Mouse (Mus musculus) adrenal gland, postnatal 25 days (tissue): ENCODE data around the gene Tnfrsf9. TPM values are rescaled to one million over a fixed set of nuclear protein-coding genes. Genes with fewer than 3 reads are reported as not detected.
"Not testable (repeated sequence)": the region's sequence is repeated elsewhere in the genome, so short reads cannot be mapped to it uniquely, and the experiment has no call there.

Source experiments
- DNase-seq: peaks from one replicate; pipeline ENCODE4 v3.0.0; 2021; ENCODE audit warnings: mixed read lengths
- total RNA-seq: library from RNA; stranded (reverse); gene quantifications from 2 replicates; pipeline ENCODE4 v1.2.3, GENCODE M21; 2021

Tnfrsf9 gene
- total RNA-seq, 1 experiment from 2014 or later, result 0.15 TPM

DNA sequence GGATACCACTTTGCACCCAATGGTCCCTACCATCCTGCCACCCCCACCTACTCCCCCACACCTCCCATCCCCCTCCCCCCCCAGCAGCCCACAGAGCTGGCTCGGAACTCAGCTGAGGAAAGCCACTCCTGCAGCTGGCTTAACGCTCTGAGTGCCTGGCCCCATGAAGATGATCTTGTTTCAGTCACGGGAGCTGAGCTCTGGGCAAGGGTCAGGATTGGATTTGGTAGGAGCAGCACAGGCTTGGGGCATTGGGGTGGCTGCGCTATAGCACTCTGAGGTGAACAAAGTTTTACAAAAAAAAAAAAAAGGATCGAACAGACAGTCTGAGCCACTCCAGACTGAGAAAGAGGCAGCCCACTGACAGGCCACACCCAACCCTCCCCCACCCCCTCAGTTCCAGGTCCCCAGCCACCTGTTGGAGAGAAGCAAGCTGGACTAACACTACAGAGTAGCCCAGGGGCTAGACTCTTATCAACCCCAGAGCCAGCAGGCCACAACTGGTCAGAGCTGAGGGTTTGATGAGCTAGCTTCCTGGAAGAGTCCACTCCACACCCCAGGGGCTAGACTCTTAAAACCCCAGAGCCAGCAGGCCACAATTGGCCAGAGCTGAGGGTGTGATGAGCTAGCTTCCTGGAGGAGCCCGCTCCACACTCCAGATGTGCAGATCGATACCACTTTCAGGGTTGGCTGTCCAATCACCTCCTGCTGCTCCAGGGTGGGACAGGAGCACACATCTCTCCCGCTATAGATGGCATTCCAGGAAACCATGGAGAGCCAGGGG, 19.5 kb upstream of the Tnfrsf9 start:
- no peak for DNase-seq

DNA sequence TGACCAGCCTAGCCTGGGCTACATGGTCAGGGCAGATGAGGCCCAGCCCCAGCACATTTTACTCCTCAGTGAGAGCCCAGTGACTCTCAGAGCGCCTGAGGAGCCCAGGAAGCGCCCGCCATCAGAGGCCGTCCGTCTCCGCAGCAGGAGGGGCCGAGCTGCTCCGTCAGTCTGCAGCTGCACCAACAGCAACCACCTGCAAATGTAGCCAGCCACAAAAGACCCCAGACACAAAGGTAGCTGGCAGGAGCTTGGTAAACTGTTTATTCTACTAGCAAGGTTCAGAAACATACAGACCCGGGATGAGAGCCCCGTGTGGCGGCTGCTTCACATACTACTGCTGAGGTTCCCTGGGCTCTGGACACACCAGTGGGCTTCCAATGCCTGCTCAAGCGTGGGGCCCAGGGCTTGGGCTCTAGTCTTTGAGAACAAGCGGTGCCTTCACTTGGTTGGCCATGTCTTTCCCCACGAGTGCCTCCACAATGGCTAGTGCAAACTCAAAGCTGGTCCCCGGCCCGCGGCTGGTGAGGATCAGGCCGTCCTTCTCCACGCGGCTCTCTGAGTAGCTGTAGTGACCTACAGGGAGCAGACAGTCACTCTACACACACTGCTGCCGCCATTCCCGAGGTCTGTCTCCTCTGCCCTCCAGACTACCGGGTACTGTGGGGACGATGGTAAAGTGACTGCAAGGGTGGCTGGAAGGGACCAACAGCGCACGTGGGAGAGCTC, 17.3 kb upstream of the Tnfrsf9 start:
- DNase-seq, result no peak

DNA sequence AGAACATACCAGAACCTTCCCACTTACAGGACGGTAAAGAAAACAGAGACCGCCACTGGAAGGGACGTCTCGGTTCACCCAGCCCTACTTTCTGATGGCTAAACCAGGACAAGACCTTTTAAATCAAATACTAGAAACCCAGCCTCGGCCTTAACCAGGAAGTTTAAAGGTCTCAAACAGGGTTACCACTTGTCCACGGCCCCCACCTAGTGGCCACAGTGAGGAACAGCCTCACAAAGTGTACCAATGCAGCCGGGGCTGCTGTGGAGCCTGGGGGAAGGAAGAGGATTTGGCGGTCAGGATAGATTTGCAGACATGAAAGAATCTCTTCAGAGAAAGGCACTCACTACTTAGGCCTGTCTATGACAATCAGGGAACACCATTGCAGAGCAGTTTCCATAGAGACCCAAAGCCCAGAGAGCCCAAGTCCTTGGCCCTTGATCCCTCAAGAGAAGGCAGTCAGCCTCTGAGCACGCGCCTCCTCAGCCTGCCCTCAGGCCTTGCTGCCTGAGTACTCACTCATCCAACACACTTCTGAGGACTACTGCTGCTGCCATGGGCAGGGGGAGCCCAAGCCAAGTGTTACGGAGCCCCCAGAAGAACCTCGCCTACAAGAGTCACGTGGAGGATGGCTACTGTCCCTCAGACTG, 15.5 kb upstream of the Tnfrsf9 start:
- peak; percentile 83 for DNase-seq

DNA sequence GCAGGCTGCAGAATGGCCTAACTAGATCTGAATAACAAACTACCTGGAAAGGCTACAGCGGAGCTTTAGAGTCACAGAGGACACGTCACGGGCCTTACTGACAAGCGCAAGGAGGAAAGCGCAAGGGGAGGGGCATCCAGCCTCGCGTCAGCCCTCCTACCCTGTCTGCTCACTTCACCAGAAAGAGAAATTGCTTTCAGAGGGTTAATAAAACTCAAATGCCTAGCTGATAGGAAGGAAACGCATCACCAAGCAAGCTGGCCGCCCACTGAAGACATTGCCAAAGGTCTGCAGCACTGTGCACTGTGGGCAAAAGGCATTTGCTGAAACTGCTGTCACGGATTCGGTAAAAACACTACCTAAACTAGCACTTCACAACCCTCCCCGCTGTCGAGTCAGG, 13.9 kb upstream of the Tnfrsf9 start:
- no peak for DNase-seq

DNA sequence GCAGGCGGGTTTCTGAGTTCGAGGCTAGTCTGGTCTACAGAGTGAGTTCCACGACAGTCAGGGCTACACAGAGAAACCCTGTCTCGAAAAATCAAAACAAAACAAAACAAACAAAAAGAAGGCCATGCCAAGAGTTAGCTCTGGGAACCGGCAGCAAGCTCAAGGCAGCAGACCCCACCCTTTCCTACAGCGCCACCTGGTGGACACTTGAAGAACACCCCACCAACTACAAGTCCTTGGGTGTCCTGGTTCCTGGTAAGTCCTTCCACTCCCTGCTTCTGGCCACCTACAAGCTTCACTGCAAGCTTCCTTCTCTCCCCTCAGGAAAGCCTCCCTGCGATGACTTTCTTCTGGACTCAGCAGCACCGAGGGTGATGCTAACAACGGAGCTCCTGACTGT, 12.7 kb upstream of the Tnfrsf9 start:
- DNase-seq, result peak; percentile 83

DNA sequence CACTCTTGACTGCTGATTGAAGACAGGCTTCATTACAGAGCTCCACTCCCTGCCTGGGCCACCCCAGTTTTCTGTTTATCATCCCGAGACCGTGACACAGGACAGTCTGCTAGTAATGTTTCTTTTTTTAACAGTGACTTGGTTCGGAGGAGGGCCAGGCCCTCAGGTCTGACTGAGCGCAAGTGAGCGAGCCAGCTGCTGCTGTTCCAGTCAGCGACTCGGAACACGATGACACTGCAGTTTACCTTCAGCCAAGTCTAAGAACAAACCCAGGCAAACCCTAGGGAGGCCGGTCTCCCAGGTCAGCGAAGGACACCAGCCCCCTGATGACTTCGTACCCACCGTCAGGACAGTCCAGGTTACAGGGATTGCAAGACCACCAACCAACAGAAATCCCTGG, 12.3 kb upstream of the Tnfrsf9 start:
- no peak for DNase-seq

DNA sequence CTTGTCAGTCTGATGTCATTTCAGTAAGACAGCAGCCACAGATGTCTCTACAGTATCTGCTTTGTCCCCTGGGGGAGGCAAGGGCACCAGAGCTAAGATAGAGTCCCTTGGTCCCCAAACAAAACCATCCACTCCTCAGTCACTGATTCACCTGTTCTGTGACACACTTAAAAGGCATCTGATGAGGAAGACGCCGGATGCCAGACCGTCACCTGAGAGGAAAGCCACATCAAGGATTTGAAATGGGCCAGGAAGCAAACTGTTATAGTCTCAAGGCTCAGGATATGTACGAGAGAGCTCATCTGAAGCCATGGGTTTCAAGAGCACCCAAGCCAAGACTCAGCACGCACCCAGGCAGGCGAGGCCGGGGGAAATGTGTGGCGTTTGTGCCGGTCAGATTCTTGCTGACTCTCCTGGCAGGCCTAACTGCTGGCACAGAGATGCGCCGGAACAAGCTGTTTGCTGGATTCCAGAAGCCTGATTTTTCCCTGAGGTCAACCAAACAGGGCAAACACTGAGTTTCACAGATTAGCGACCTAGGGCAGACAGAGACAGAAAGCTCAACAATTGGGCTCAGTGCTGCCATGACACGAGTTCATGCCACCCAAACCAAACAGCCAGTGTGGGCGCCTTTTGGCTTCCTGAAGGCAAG, 11.1 kb upstream of the Tnfrsf9 start:
- DNase-seq, result no peak

DNA sequence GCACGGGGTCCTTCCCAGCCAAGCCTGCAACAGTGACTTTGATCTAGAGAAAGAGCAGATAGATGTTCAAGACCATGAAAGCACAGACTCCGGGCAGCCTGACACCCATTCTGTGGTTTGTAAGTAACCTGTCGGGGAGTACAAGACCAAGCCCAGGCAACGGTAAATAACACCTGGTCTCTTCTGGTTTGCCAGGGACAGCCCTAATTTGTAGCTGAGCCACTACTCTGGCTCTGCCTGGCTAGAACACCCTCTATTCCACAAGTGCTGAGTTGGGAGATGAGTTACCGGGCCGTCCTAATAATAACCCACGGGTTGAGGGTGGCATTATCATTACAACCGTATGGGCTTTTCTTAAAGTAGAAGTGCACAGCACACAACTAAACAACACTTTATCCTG, 7.3 kb upstream of the Tnfrsf9 start:
- no peak for DNase-seq

DNA sequence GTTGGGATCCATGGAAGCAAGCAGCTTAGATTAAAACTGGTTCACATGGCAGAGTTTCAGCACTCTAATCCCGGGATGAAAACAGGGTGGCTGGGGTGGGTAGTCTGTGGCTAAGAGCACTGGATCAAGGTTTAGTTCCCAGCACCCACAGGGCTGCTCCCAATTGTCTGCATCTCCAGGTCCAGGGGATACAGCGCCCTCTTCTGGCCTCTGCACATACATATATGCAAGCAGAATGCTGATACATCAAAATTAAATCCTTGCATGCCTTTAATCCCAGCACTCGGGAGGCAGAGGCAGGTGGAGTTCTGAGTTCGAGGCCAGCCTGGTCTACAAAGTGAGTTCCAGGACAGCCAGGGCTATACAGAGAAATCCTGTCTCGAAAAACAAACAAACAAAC, 5.8 kb upstream of the Tnfrsf9 start:
- DNase-seq, result not testable (repeated sequence)

DNA sequence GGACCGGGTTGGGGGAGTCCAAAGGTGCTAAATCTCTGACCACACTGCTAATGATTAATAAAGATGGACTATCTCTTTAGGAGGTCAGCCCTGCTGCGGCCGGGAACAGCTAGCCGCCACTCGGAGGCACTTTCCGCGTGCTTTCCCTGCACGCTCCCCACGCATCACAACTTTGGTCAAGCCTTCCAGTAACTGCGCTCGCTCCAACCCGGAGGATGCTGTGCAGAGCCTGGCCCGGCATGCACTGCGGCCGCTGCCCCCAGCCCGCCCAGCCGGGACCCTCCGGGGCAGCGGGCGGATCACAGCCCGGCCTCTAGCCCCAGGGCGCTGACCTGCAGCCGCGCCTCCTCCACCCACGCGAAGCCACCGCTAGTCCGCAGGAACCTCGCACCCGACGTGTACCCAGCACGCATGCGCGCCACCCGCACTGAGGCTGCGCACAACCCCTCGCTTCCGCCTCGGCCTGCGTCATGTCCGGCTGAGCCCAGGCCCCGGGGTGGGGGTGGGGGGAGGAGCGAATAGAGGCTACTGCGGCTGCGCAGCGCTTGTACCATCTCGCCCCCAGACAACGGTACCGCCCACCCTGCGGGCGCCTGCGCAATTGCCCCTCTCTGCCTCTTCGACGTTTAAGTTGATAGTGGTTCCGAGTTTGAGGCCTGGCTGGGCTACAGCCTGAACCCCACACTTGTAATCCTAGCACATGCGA, 4.8 kb upstream of the Tnfrsf9 start:
- DNase-seq, result peak; percentile 100

DNA sequence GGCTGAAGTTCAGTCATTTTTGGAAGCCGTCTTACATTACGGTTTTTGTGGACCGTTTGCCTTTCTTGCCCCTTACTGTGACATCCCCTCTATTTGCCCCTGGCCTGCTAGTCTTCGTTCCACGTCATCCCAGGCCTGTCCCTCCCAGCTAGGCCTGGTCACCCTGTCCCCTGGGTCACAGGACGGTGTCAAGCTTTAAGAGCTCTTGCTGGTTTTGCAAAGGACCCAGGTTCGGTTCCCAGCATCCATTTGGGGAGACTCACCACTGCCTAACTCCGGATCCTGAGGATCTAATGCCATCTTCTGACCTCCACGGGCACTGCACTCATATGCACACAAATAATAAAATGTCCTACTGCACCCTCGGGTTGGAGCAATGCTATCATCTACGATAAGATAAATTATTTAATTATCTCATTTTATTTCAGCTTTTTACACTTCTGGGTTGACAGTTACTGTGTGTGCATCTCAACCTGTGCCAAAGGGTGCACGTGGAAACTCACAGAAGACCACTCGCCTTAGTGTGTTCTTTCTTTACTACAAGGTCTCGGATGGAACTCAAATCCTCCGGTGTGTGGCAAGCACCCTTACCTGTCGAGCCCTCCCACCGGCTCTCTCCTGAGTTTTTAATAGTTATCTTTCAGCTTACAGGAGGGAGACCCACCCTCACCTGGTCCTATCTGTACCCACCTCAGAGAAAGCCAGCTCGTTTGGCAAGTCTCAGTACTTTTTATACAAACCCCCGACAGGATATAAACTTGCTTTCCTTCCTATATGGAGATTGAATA, 4.0 kb upstream of the Tnfrsf9 start:
- no peak for DNase-seq

DNA sequence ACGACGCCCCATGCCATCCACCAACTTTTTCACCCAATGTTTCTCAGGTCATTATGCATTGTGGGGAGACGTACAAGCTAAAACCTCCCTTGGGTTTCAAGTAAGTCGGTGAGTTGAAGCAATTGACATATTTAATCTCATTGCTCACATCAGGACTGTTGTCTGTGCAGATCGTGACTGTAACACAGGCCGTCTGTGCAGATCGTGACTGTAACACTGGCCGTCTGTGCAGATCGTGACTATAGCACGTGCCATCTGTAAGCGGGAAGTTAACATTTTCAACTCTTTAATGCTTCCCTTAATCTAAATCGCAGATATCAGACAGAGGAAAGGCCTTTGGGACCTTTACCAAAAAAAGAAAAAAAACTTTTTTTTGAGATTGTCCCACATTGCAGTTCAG, 619 bp upstream of the Tnfrsf9 start:
- no peak for DNase-seq

DNA sequence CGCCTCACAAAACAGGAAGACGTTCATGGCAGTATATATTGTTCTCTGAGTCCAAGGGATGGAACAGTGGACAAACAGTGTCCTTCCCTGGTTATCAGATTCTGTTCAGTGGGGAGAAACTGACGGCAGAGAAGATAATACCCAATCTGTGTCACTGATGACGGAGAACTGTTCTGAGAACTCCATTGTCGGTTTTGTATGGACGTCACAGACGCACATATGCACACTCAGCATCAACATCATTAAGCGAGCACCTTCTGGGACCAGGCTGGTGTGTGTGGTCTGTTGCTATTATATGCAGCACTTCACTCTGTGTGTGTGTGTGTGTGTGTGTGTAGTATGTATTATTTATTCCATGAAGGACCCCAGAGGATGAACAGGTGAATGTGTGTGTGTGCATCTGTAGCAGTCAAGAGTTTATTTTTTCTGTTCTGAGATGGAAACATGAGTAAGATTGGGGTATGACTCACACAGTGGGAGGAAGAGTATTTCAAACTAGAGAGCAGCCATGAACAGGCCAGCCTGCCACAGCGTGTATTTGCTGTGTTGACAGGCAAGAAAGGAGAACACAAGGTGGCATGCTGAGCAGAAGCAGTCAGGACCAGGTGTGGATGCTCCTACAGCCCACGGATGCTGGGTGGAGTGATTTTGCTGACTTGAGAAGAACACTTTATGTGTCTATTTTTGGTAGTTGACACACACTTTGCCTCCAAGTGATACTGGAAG, 982 bp downstream of the Tnfrsf9 start:
- DNase-seq, result no peak

DNA sequence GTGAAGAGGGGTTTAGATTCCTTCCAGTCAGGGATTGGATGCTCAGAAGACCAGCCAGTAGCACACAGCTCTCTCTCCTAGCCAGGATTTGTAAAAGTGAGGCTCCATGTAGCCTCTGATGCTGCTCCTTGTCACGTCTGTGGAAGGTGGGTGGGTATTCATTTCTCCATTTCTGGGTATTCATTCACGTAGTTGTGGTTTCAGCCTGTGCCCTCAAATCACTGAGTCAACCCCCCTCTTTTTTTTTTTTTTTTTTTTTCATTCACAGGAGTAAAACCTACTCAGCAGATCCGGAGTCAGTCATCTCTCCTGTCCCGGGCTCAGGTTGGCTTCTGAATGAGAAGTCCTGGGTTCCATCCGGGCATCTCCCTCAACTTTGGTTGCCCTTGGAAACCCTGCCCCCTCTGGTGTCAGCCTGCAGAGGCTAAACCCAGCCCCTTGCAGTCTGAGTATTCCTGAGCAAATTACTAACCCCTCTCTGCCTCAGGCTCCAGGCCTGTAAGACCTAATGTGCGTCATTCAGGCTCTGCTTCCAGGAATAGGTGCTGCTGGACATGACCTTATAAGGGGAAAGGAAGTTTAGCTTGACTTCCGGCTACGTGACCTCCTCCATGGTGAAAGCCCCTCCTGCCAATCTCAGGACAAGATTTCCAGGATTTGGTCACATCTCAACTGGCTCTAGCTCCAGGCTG, 3.1 kb downstream of the Tnfrsf9 start:
- no peak for DNase-seq

DNA sequence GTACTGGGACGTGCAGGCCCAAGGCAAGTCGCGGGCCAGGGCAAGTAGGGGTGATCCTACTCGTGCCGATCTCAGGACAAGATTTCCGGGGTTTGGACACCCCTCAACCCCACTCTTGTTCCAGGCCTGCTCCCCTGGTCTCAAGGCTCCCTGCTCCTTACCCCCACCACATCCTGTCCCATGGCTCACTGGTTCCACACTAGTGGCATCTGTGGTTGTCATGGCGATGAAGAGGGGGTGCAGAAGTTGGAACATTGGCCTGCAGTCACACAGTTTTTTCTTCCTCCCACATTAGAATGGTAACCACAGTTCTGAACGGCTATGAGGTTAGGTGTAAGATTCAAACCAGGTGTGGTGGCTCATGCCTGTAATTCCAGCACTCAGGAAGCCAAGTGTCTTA, 6.8 kb downstream of the Tnfrsf9 start:
- no peak for DNase-seq

DNA sequence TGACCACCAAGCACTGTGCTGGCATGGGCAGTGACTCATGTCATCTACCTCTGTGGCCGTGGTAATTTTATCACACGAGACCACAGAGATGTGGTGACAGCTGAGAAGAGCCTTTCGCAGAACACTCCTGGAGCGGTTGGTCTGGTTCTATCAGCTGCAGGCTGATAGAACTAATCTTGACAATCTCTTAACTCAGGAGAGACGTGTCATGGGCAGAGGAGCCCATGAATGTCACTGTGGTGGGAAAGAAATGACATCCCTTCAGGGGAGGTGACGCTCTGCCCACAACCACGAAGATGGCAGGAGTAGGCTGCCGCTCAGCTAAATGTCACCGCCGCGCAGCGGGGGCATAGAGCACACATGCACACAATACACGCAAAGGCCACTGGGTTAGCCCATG, 9.9 kb downstream of the Tnfrsf9 start:
- DNase-seq, result no peak

DNA sequence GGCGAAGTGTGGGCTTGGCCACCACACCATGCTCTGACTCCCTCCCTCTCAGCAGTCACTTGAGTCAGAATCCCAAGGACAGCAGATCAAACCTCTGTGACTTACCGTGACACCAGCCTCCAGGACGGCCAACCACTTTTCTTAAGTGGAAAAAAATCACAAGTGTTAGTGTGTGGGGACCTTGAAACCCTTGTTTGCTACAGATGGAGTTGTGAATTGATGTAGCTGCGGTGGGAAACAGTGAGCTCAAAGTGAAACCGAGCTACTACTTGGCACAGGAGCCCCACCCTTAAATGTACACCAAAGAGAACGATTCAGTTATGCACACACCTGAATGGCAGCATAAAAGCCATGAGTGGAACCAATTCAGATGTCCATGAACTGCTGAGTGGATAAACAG, 10.6 kb downstream of the Tnfrsf9 start:
- DNase-seq, result no peak

DNA sequence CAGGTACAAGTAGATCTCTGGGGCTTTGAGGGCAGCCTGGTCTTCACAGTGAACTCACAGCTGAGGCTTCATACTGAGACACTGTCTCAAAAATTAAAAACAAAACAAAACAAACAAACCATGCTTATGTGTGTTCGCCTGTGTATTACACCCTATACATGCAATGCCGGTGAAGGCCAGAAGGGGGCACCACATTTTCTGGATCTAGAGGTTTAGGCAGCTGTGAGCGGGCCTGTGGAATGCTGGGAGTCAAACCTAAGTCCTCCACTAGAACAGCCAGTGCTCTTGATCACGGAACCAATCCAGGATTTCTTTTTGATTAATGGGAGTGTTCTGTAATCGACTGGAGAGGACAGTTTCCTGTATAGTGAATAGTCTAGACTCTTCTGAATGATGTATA, 11.6 kb downstream of the Tnfrsf9 start:
- no peak for DNase-seq

DNA sequence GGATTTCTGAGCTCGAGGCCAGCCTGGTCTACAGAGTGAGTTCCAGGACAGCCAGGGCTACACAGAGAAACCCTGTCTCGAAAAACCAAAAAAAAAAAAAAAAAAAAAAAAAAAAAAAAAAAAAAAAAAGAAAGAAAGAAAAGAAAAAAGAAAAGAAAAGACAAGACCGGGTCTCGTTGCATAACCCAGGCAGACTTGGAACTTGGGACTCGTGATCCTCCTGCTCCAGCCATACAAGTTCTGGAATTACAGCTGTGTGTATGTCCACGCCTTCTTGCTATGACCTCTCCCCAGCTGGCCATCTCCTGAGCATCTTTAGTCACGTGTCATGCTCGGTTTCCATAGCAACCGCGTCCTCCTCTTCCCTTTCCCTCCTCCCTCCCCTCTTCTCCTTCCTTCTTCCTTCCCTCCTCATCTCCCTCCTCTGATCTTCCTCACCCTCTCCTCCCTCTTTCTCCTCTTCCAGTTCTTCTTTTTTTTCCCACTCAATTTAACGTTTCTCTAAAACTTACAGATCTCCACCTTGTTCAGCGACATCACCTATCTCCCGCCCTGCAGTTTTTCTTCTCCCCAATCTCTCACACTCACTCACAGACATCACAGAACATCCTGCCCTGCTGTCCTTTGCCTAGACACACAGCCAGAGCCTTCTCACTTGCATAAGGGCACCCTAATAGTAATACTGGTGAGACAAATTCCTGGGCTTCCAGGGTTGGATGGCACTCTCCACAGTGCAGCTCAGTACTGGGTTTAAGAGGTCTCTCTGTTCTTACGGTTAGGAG, 12.8 kb downstream of the Tnfrsf9 start:
- no peak for DNase-seq
